Mouse (Mus musculus) olfactory bulb, adult 2 months (tissue): Measurements from ENCODE around the gene Zfp950. TPM values are rescaled to one million over a fixed set of nuclear protein-coding genes. Genes with fewer than 3 reads are reported as not detected.

ENCODE experiments used
- H3K27ac ChIP-seq: fragments of 200-500 bp; 2 replicates; pipeline ENCODE4 v1.5.1; 2012; ENCODE audit warnings: low read depth, low read length; ENCODE audit not compliant: insufficient read depth
- H3K4me1 ChIP-seq: fragments of 200-500 bp; 2 replicates; pipeline ENCODE4 v1.6.1; 2012; ENCODE audit warnings: low read length; ENCODE audit not compliant: control insufficient read depth, insufficient read depth
- H3K4me3 ChIP-seq: fragments of 200-500 bp; 2 replicates; pipeline ENCODE4 v1.5.1; 2012; ENCODE audit warnings: mild to moderate bottlenecking, low read depth, low read length, moderate library complexity; ENCODE audit not compliant: insufficient read depth
- CTCF ChIP-seq: fragments of 200-500 bp; IDR thresholded peaks from 2 replicates; pipeline ENCODE4 v1.5.1; 2012; ENCODE audit warnings: low read depth, mild to moderate bottlenecking, low read length, moderate library complexity; ENCODE audit not compliant: insufficient read depth
- POLR2A ChIP-seq: fragments of 200-500 bp; IDR thresholded peaks from 2 replicates; pipeline ENCODE4 v1.6.1; 2012; ENCODE audit warnings: mild to moderate bottlenecking, low read depth, low read length, moderate library complexity; ENCODE audit not compliant: insufficient read depth
- WGBS: fragments of 180-500 bp; shearing (Covaris S2); methylation state at CpG from one replicate; pipeline ENCODE4 v1.1.7; 2018; 5-methylcytosine and 5-hydroxymethylcytosine counted together
- polyA plus RNA-seq: library from polyadenylated mRNA; stranded (reverse); fragments of >200 nt; gene quantifications from 2 replicates; pipeline ENCODE4 v1.2.4, GENCODE M21; 2012; ENCODE audit warnings: low replicate concordance; ENCODE audit not compliant: missing spikeins, insufficient read depth, insufficient read length

The Zfp950 gene
- polyA plus RNA-seq, 1 experiment: not detected

DNA sequence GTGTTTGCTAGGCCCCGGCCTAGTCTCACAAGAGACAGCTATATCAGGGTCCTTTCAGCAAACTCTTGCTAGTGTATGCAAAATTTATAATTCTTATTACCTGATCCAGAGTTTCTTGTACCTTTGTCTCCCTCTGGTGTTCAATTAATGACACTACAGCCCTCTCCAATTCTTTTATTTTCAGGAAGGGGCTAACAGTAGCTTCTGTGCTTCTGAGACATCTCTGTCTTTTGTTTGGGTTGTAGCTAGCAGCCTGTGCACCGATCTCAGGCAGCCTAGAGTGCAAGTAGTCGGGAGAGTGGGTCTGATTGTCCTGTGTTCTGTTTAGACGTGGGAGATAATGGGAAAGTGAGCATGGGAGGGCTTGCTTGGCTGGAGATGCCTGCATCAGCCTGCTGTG lies 42.9 kb downstream of the Zfp950 start:
- no peak overlapping the region for H3K27ac ChIP-seq
- H3K4me1 ChIP-seq: no peaks in the 10 kb centered on the region
- no peak for TF ChIP-seq POLR2A
- TF ChIP-seq CTCF: no peak
- no peak overlapping the region for H3K4me3 ChIP-seq
- WGBS: 14% methylated on average over 4 of the region's 4 CpGs

DNA sequence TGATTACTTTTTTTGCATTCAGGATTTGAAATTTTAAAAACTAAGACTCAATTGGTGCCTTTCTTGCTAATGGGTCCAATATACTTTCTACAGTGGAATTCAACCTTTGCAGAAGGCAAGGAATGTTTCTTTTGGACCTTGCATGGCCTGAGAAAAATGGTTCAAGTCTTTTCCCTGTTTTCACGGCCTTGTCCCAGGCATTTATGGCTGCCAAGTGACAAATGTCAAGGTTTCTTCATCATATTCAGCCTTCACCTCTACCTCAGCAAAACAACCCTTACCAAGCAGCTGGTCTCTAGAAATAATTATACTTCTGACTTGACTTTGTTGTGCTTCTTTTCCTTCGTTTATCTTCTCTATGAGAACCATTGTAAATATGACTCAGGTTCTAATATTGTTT lies 43.9 kb downstream of the Zfp950 start:
- 80% methylated on average over 2 of the region's 2 CpGs for WGBS
- no peak overlapping the region for H3K4me3 ChIP-seq
- no peak overlapping the region for H3K27ac ChIP-seq
- H3K4me1 ChIP-seq: no peaks in the 10 kb centered on the region
- no peak for TF ChIP-seq CTCF
- no peak for TF ChIP-seq POLR2A

DNA sequence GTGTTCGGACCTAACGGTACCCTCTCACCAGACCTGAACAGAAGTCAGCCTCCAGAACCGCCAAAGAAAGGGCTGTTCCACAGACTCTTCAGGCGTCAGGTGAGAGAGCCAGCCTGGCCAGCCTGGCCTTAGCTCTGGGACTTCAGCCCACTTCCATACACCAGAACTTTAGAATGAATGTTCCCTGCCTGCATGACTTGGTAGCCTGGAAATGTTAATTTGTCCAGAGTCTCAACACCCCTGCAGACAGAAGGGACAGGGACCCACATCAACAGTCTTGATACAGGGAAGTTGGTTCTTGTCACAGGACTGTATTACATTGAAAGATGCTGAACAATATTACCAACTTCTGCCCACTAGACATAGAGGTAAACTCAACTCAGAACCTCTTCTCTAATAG lies 50.1 kb downstream of the Zfp950 start:
- Histone ChIP-seq H3K4me1 (no peaks in the 10 kb centered on the region), H3K4me3 (no peak overlapping the region), H3K27ac (no peak overlapping the region)
- WGBS: 95% methylated on average over 4 of the region's 4 CpGs
- TF ChIP-seq POLR2A: no peak
- no peak for TF ChIP-seq CTCF

DNA sequence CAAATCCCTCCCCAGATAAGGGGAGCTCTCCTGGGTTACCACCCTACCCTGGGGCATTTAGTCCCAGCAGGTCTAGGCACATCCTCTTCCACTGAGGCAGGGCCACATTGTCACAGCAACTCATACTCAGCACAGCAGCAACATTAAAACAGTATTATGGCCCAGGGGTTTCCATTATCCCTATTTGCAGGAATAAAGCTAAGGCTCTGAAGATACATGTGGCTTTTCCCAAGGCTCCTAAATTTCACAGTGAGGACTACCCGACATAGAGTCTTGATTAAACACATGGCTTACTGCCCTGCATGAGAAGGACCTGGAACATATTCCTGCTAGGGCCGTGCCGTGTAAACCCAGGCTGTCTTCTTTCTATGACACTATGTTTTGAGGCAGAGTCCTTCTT lies 51.6 kb downstream of the Zfp950 start:
- H3K27ac ChIP-seq: no peak overlapping the region
- TF ChIP-seq CTCF: no peak
- TF ChIP-seq POLR2A: no peak
- H3K4me3 ChIP-seq: no peak overlapping the region
- no peaks in the 10 kb centered on the region for H3K4me1 ChIP-seq
- WGBS: 95% methylated on average over 3 of the region's 3 CpGs

DNA sequence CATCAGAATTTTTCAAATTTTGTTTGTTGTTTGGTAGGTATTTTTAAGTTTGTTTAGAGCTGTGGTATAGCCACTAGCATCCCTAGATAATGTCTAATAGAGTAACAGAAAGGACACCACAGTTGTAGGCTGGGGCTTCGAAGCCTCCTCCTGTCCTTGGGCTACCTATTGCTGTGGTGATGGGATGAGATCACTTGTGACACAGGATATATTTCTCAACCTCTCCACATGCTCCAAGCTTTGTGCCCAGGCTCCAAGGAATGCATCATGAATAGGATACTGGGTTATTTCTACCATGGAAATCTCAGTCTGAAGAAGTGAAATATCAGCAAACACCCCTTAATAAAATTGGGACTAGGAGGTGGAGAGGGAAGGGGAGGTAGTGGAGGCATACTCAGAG lies 52.9 kb downstream of the Zfp950 start:
- WGBS: 90% methylated on average over 1 of the region's 1 CpGs
- Histone ChIP-seq H3K4me3 (no peak overlapping the region), H3K4me1 (no peaks in the 10 kb centered on the region), H3K27ac (no peak overlapping the region)
- no peak for TF ChIP-seq POLR2A
- no peak for TF ChIP-seq CTCF

DNA sequence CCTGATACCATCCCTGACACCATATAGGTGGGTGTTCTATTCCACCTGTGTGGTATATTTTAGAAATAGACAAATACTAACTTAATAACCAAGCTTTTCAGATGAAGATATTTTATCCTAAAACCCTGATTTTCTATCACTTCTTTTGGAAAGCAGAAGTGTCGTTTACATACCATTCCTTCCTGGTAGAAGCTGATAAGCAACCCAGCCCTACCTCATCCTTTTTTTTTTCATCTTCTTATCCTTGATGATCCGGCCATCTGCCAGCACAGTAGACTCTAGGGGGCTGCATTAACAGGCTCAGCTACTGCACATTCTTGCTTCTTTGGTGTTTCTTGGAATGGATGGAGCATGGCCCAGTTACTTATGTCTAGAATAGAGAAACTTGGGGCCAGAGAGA lies 55.4 kb downstream of the Zfp950 start:
- 93% methylated on average over 2 of the region's 2 CpGs for WGBS
- H3K4me1 ChIP-seq: no peaks in the 10 kb centered on the region
- no peak overlapping the region for H3K27ac ChIP-seq
- TF ChIP-seq CTCF: no peak
- no peak for TF ChIP-seq POLR2A
- no peak overlapping the region for H3K4me3 ChIP-seq

DNA sequence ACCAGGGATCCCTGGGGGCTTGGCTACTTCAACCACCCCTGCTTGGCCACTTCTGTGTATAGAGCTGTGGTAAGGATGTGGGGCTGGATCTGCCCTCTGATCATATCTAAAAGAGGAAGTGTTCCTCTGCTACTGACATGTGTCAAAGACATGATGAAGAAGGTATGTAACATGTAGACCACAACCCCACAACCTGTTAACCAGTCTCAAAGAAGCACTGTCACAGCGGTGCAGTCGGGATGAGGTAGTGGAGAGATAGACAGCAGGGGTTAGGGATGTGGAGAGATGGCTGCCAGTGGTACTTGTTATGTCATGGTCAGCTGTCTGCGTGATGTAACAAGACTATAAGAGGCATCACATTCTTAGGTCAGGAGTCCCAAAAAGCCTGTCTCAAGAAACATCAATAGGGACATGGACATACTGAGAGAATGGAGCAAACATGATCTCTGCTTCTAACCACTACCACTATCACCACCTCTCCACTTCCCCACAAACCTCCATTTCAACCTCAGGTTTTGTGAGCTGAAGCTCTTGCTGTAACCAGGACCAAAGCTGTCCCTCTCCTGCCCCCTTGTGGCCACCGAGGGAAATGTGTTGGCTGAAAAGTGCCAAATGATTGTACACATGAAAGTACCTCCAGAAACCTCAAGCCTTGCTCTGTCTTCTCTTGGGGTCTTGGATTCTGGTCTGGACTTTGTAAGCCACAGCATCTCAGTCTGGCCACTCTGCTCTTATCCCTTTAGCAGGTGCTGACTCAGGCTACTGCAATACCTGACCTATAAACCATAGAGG lies 56.3 kb downstream of the Zfp950 start:
- H3K27ac ChIP-seq: no peak overlapping the region
- no peaks in the 10 kb centered on the region for H3K4me1 ChIP-seq
- no peak overlapping the region for H3K4me3 ChIP-seq
- TF ChIP-seq POLR2A: no peak
- TF ChIP-seq CTCF: peak; percentile 86
- 51% methylated on average over 4 of the region's 4 CpGs for WGBS

DNA sequence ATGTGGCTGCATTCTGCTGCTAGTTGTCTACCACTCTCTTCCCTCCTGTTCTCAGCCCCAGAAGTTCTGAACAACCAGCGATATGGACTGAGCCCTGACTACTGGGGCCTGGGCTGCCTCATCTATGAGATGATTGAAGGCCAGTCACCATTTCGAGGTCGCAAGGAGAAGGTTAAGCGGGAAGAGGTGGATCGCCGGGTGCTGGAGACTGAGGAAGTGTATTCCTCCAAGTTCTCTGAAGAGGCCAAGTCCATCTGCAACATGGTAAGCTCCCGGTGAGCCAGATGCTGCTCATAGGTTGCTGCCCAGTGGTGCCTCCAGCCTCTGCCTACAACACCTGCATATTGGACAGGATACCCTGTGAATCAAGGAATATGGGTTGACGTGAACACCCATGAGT lies 57.6 kb downstream of the Zfp950 start:
- Histone ChIP-seq H3K4me3 (no peak overlapping the region), H3K27ac (no peak overlapping the region), H3K4me1 (no peaks in the 10 kb centered on the region)
- WGBS: 98% methylated on average over 8 of the region's 8 CpGs
- no peak for TF ChIP-seq CTCF
- no peak for TF ChIP-seq POLR2A

DNA sequence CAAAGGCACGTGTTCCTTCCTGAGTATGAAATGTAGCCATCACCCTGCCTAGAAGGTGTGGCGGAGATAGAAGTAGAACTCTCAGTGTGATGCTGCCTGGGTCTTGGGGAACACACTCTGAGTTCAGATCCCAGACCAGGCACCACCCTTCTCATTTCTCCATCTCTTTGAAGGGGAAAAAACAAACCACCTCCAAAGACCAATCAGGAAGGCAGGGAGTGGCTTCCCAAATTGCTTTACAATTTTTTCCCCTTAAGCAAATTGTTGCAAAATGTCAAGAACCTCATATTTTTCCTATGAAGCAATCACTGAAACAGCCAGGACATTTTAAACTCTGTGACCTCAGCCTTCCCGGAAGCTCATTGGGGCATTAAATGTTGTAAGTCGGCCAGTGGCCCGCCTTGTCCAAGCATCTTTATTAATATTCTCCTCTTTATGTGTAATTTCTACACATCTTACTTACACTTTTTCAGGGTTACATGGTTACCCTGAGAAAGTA lies 60.3 kb downstream of the Zfp950 start:
- H3K27ac ChIP-seq: no peak overlapping the region
- H3K4me3 ChIP-seq: no peak overlapping the region
- no peaks in the 10 kb centered on the region for H3K4me1 ChIP-seq
- no peak for TF ChIP-seq CTCF
- no peak for TF ChIP-seq POLR2A
- whole genome bisulfite sequencing: 94% methylated on average over 5 of the region's 5 CpGs

DNA sequence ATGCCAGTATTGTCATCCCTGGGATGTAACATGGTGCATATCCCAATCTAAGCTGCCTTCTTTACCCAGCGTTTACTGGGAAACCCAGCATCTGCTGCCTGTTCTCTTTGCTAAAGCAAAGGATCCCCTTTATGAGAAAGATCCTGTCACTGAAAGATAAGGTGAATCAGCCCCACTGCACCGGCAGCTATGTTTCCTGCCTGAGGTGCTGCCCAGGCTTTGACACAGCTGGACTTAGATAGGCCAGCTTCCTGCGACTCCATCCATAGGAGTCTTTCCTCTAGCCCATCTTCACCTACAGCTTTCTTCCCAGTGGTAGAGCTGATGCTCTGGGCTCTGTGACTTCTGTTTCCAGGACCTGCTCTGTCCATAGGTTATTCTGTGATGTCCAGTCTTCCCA lies 62.0 kb downstream of the Zfp950 start:
- 91% methylated on average over 3 of the region's 3 CpGs for WGBS
- Histone ChIP-seq H3K4me3 (no peak overlapping the region), H3K27ac (no peak overlapping the region), H3K4me1 (no peaks in the 10 kb centered on the region)
- no peak for TF ChIP-seq CTCF
- no peak for TF ChIP-seq POLR2A
